Mouse (Mus musculus) limb, embryonic 12.5 days (tissue): ENCODE results near the gene Dner. TPM values are rescaled to one million over a fixed set of nuclear protein-coding genes. Genes with fewer than 3 reads are reported as not detected.
A peak's percentile ranks its signal among the peaks of the same experiment; 100 is the strongest.

Experiments used
- ATAC-seq: fragments of 200-750 bp; cut with Nextera tagmentation; 2 replicates; pipeline ENCODE4 v1.8.0; 2017; ENCODE audit warnings: low read depth, moderate TSS enrichment; ENCODE audit not compliant: insufficient number of reproducible peaks, insufficient read depth, low FRiP score, low TSS enrichment
- H3K27ac ChIP-seq: fragments of 300-500 bp; sonication (generic); 2 replicates; pipeline ENCODE4 v1.5.1; 2016; ENCODE audit warnings: mild to moderate bottlenecking, moderate library complexity
- H3K27me3 ChIP-seq: fragments of 300-500 bp; sonication (generic); 2 replicates; pipeline ENCODE4 v1.6.1; 2016; ENCODE audit warnings: mild to moderate bottlenecking, moderate library complexity
- H3K36me3 ChIP-seq: fragments of 300-500 bp; sonication (generic); 2 replicates; pipeline ENCODE4 v1.6.1; 2016; ENCODE audit warnings: mild to moderate bottlenecking, moderate library complexity
- H3K4me1 ChIP-seq: fragments of 300-500 bp; sonication (generic); replicated peaks from 2 replicates; pipeline ENCODE4 v1.6.1; 2016
- H3K4me2 ChIP-seq: fragments of 300-500 bp; sonication (generic); 2 replicates; pipeline ENCODE4 v1.6.1; 2016; ENCODE audit warnings: mild to moderate bottlenecking, moderate library complexity
- H3K4me3 ChIP-seq: fragments of 300-500 bp; sonication (generic); replicated peaks from 2 replicates; pipeline ENCODE4 v1.5.1; 2016; ENCODE audit warnings: mild to moderate bottlenecking
- H3K9ac ChIP-seq: fragments of 300-500 bp; sonication (generic); replicated peaks from 2 replicates; pipeline ENCODE4 v1.6.1; 2016; ENCODE audit warnings: mild to moderate bottlenecking, moderate library complexity
- H3K9me3 ChIP-seq: fragments of 300-500 bp; sonication (generic); 2 replicates; pipeline ENCODE4 v1.6.1; 2016; ENCODE audit warnings: mild to moderate bottlenecking, moderate library complexity
- WGBS: fragments of 180-500 bp; shearing (Covaris S2); methylation state at CpG from one replicate; pipeline ENCODE4 v1.1.7; 2016; 5-methylcytosine and 5-hydroxymethylcytosine counted together
- polyA plus RNA-seq: library from polyadenylated mRNA; unstranded; fragments of >200 nt; fragmentation: Nextera tagmentation; extraction: Ambion mirVana; gene quantifications from 2 replicates; pipeline ENCODE4 v1.2.1, GENCODE M21; 2016

Gene Dner
- polyA plus RNA-seq, 1 experiment from 2014 or later = 4.7 TPM

- Histone ChIP-seq H3K4me3 (no peak overlapping the region), H3K9me3 (no peaks in the 10 kb centered on the region), H3K36me3 (no peaks in the 10 kb centered on the region), H3K27me3 (peaks cover 19% of the 10 kb centered on the region), H3K4me2 (no peak overlapping the region), H3K9ac (no peak overlapping the region), H3K27ac (no peak overlapping the region), H3K4me1 (no peaks in the 10 kb centered on the region)
- 27% methylated on average over 11 of the region's 12 CpGs for WGBS
- ATAC-seq = no peak
These were observed 73.0 kb downstream of the Dner start for GRCm38 (mm10) chr1:84622978-84623554.

- no peak for ATAC-seq
- 76% methylated on average over 3 of the region's 3 CpGs for WGBS
- H3K36me3 ChIP-seq = no peaks in the 10 kb centered on the region
- no peak overlapping the region for H3K4me3 ChIP-seq
- peaks cover 19% of the 10 kb centered on the region for H3K27me3 ChIP-seq
- no peak overlapping the region for H3K9ac ChIP-seq
- H3K27ac ChIP-seq = no peak overlapping the region
- H3K4me2 ChIP-seq = no peak overlapping the region
- no peaks in the 10 kb centered on the region for H3K9me3 ChIP-seq
- no peaks in the 10 kb centered on the region for H3K4me1 ChIP-seq
These were observed 74.7 kb downstream of the Dner start for GRCm38 (mm10) chr1:84621308-84621707.

- no peaks in the 10 kb centered on the region for H3K36me3 ChIP-seq
- no peaks in the 10 kb centered on the region for H3K4me1 ChIP-seq
- WGBS = 36% methylated on average over 16 of the region's 16 CpGs
- peak overlapping the region; percentile 45 for H3K4me2 ChIP-seq
- H3K4me3 ChIP-seq = no peak overlapping the region
- peaks cover 22% of the 10 kb centered on the region for H3K27me3 ChIP-seq
- no peak for ATAC-seq
- H3K27ac ChIP-seq = no peak overlapping the region
- H3K9ac ChIP-seq = 0 out of 2 replicates have a peak overlapping the region, but pooled peaks have one; percentile 34
- H3K9me3 ChIP-seq = no peaks in the 10 kb centered on the region
These were observed 76.8 kb downstream of the Dner start for GRCm38 (mm10) chr1:84619131-84619760.

GRCm38 (mm10) chr1:84618094-84618493 lies 77.9 kb downstream of the Dner start:
- WGBS = 79% methylated on average over 1 of the region's 1 CpGs
- H3K27me3 ChIP-seq = peaks cover 19% of the 10 kb centered on the region
- H3K36me3 ChIP-seq = no peaks in the 10 kb centered on the region
- no peak overlapping the region for H3K27ac ChIP-seq
- H3K9me3 ChIP-seq = no peaks in the 10 kb centered on the region
- H3K9ac ChIP-seq = no peak overlapping the region
- ATAC-seq = no peak
- H3K4me2 ChIP-seq = no peak overlapping the region
- no peaks in the 10 kb centered on the region for H3K4me1 ChIP-seq
- no peak overlapping the region for H3K4me3 ChIP-seq

- Histone ChIP-seq H3K27ac (no peak overlapping the region), H3K27me3 (peaks cover 5% of the 10 kb centered on the region; the same call in 1 of the 2 replicates), H3K4me2 (no peak overlapping the region), H3K4me3 (no peak overlapping the region), H3K36me3 (no peaks in the 10 kb centered on the region), H3K4me1 (no peaks in the 10 kb centered on the region), H3K9ac (no peak overlapping the region), H3K9me3 (no peaks in the 10 kb centered on the region)
- no peak for ATAC-seq
These were observed 79.9 kb downstream of the Dner start for GRCm38 (mm10) chr1:84616133-84616532.

- Histone ChIP-seq H3K4me2 (no peak overlapping the region), H3K4me3 (no peak overlapping the region), H3K9ac (no peak overlapping the region), H3K27ac (no peak overlapping the region), H3K4me1 (no peaks in the 10 kb centered on the region), H3K9me3 (no peaks in the 10 kb centered on the region), H3K27me3 (peaks cover 5% of the 10 kb centered on the region; the same call in 1 of the 2 replicates), H3K36me3 (no peaks in the 10 kb centered on the region)
- 84% methylated on average over 7 of the region's 7 CpGs for WGBS
- no peak for ATAC-seq
These were observed 81.4 kb downstream of the Dner start for GRCm38 (mm10) chr1:84614596-84614995.

GRCm38 (mm10) chr1:84613119-84613518 lies 82.9 kb downstream of the Dner start:
- 81% methylated on average over 8 of the region's 8 CpGs for WGBS
- ATAC-seq = no peak
- Histone ChIP-seq H3K9me3 (0 out of 2 replicates have a peak, but pooled peaks cover 3% of the 10 kb centered on the region), H3K4me1 (no peaks in the 10 kb centered on the region), H3K4me3 (no peak overlapping the region), H3K4me2 (no peak overlapping the region), H3K27ac (no peak overlapping the region), H3K9ac (no peak overlapping the region), H3K36me3 (no peaks in the 10 kb centered on the region), H3K27me3 (peaks cover 5% of the 10 kb centered on the region; the same call in 1 of the 2 replicates)

- Histone ChIP-seq H3K36me3 (no peaks in the 10 kb centered on the region), H3K27ac (no peak overlapping the region), H3K9me3 (0 out of 2 replicates have a peak, but pooled peaks cover 3% of the 10 kb centered on the region), H3K4me1 (no peaks in the 10 kb centered on the region), H3K4me3 (no peak overlapping the region), H3K9ac (no peak overlapping the region), H3K4me2 (no peak overlapping the region), H3K27me3 (peaks cover 5% of the 10 kb centered on the region; the same call in 1 of the 2 replicates)
- WGBS = 91% methylated on average over 3 of the region's 3 CpGs
- ATAC-seq = no peak
These were observed 84.7 kb downstream of the Dner start for GRCm38 (mm10) chr1:84611331-84611730.

- WGBS = 87% methylated on average over 5 of the region's 5 CpGs
- ATAC-seq = no peak
These were observed 97.0 kb downstream of the Dner start for GRCm38 (mm10) chr1:84599025-84599424.

GRCm38 (mm10) chr1:84596023-84596422 lies 100.0 kb downstream of the Dner start:
- 82% methylated on average over 3 of the region's 3 CpGs for WGBS
- H3K9ac ChIP-seq = no peak overlapping the region
- no peak overlapping the region for H3K4me3 ChIP-seq
- H3K4me2 ChIP-seq = no peak overlapping the region
- ATAC-seq = no peak
- no peak overlapping the region for H3K27ac ChIP-seq
- H3K36me3 ChIP-seq = no peaks in the 10 kb centered on the region
- no peaks in the 10 kb centered on the region for H3K9me3 ChIP-seq
- H3K4me1 ChIP-seq = no peaks in the 10 kb centered on the region
- H3K27me3 ChIP-seq = no peaks in the 10 kb centered on the region

More at GRCm38 (mm10) chr1:84599025-84599424, 97.0 kb downstream of the Dner start:
- Histone ChIP-seq H3K4me1 (no peaks in the 10 kb centered on the region), H3K4me3 (no peak overlapping the region), H3K4me2 (no peak overlapping the region), H3K27me3 (no peaks in the 10 kb centered on the region), H3K27ac (no peak overlapping the region), H3K9ac (no peak overlapping the region), H3K9me3 (no peaks in the 10 kb centered on the region), H3K36me3 (no peaks in the 10 kb centered on the region)

- ATAC-seq = no peak
- 91% methylated on average over 3 of the region's 3 CpGs for WGBS
These were observed 103.6 kb downstream of the Dner start for GRCm38 (mm10) chr1:84592394-84592793.

More at GRCm38 (mm10) chr1:84592394-84592793, 103.6 kb downstream of the Dner start:
- H3K9me3 ChIP-seq = no peaks in the 10 kb centered on the region
- peaks cover 3% of the 10 kb centered on the region; the same call in 1 of the 2 replicates for H3K27me3 ChIP-seq
- H3K9ac ChIP-seq = no peak overlapping the region
- H3K36me3 ChIP-seq = no peaks in the 10 kb centered on the region
- no peak overlapping the region for H3K27ac ChIP-seq
- no peak overlapping the region for H3K4me2 ChIP-seq
- H3K4me1 ChIP-seq = no peaks in the 10 kb centered on the region
- no peak overlapping the region for H3K4me3 ChIP-seq
